Mouse (Mus musculus): ENCODE measurements around the gene Inafm2. TPM values are rescaled to one million over a fixed set of nuclear protein-coding genes. Genes with fewer than 3 reads are reported as not detected.

Inafm2 gene
- polyA plus RNA-seq, 1 experiment = 8.7 TPM

DNA sequence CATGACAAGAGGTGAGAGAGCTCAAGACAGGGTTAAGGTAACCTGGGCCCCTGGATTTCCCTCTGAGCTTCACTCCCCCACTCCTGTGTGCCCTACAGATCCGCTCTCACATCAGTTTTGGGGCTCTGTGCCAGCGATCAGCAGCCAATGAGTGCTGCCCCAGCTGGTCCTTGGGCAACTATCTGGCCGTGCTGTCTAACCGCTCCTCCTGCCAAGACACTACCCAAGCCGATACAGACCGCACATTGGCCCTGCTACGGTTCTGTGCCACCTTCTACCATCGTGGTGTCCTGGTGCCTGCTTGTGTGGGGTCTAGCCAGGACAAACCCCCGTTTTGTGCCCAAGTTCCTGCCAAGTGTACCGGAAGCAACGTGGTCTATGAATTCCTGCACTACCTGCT lies 43.9 kb downstream of the Inafm2 start:
- no peak for DNase-seq (ENCODE audit: low read depth in 1 of 2, low spot score in 2 of 2)
- H3K27me3 ChIP-seq (ENCODE audit: control insufficient read depth, insufficient read depth, low read length) = no peaks in the 10 kb centered on the region
- H3K4me1 ChIP-seq (ENCODE audit: control insufficient read depth, insufficient read depth, insufficient read length) = peaks cover 2% of the 10 kb centered on the region; the same call in 1 of the 2 replicates
- no peak overlapping the region for H3K4me3 ChIP-seq (ENCODE audit: extremely low read depth, insufficient read depth, insufficient read length)
- H3K36me3 ChIP-seq (ENCODE audit: control insufficient read depth, insufficient read depth, low read length) = no peaks in the 10 kb centered on the region
- 84% methylated on average over 11 of the region's 11 CpGs for WGBS
- H3K27ac ChIP-seq (ENCODE audit: insufficient read depth, low read length) = no peak overlapping the region
- TF ChIP-seq POLR2A (IDR thresholded peaks at IDR 0.05; ENCODE audit: low read depth, low read length) (no peak), CTCF (IDR thresholded peaks at IDR 0.05; ENCODE audit: extremely low read depth, insufficient read depth, insufficient read length, insufficient replicate concordance) (no peak)

- Histone ChIP-seq H3K27ac (ENCODE audit: insufficient read depth, low read length) (no peak overlapping the region), H3K4me3 (ENCODE audit: extremely low read depth, insufficient read depth, insufficient read length) (no peak overlapping the region), H3K36me3 (ENCODE audit: control insufficient read depth, insufficient read depth, low read length) (no peaks in the 10 kb centered on the region), H3K4me1 (ENCODE audit: control insufficient read depth, insufficient read depth, insufficient read length) (peaks cover 2% of the 10 kb centered on the region; the same call in 1 of the 2 replicates), H3K27me3 (ENCODE audit: control insufficient read depth, insufficient read depth, low read length) (no peaks in the 10 kb centered on the region)
- no peak for DNase-seq (ENCODE audit: low read depth in 1 of 2, low spot score in 2 of 2)
- TF ChIP-seq CTCF (IDR thresholded peaks at IDR 0.05; ENCODE audit: extremely low read depth, insufficient read depth, insufficient read length, insufficient replicate concordance) (no peak), POLR2A (IDR thresholded peaks at IDR 0.05; ENCODE audit: low read depth, low read length) (no peak)
- WGBS = 82% methylated on average over 12 of the region's 12 CpGs
These were observed 44.6 kb downstream of the Inafm2 start for GRCm38 (mm10) chr2:118790221-118790550.

GRCm38 (mm10) chr2:118790551-118791525 lies 45.3 kb downstream of the Inafm2 start:
- peak in 1 of 2 experiments; percentile 34 for DNase-seq (ENCODE audit: low read depth in 1 of 2, low spot score in 2 of 2)
- Histone ChIP-seq H3K27ac (ENCODE audit: insufficient read depth, low read length) (no peak overlapping the region), H3K36me3 (ENCODE audit: control insufficient read depth, insufficient read depth, low read length) (no peaks in the 10 kb centered on the region), H3K4me3 (ENCODE audit: extremely low read depth, insufficient read depth, insufficient read length) (no peak overlapping the region), H3K27me3 (ENCODE audit: control insufficient read depth, insufficient read depth, low read length) (no peaks in the 10 kb centered on the region), H3K4me1 (ENCODE audit: control insufficient read depth, insufficient read depth, insufficient read length) (peaks cover 2% of the 10 kb centered on the region; the same call in 1 of the 2 replicates)
- peak; percentile 30; the same call in 1 of the 2 replicates for TF ChIP-seq CTCF (IDR thresholded peaks at IDR 0.05; ENCODE audit: extremely low read depth, insufficient read depth, insufficient read length, insufficient replicate concordance)
- TF ChIP-seq POLR2A (IDR thresholded peaks at IDR 0.05; ENCODE audit: low read depth, low read length) = no peak
- WGBS = 43% methylated on average over 44 of the region's 44 CpGs

- 93% methylated on average over 26 of the region's 26 CpGs for WGBS
- no peaks in the 10 kb centered on the region for H3K27me3 ChIP-seq (ENCODE audit: control insufficient read depth, insufficient read depth, low read length)
- peaks cover 2% of the 10 kb centered on the region; the same call in 1 of the 2 replicates for H3K4me1 ChIP-seq (ENCODE audit: control insufficient read depth, insufficient read depth, insufficient read length)
- no peaks in the 10 kb centered on the region for H3K36me3 ChIP-seq (ENCODE audit: control insufficient read depth, insufficient read depth, low read length)
- no peak for DNase-seq (ENCODE audit: low read depth in 1 of 2, low spot score in 2 of 2)
- H3K27ac ChIP-seq (ENCODE audit: insufficient read depth, low read length) = no peak overlapping the region
- no peak for TF ChIP-seq POLR2A (IDR thresholded peaks at IDR 0.05; ENCODE audit: low read depth, low read length)
- TF ChIP-seq CTCF (IDR thresholded peaks at IDR 0.05; ENCODE audit: extremely low read depth, insufficient read depth, insufficient read length, insufficient replicate concordance) = no peak
- H3K4me3 ChIP-seq (ENCODE audit: extremely low read depth, insufficient read depth, insufficient read length) = no peak overlapping the region
These were observed 46.2 kb downstream of the Inafm2 start for GRCm38 (mm10) chr2:118791591-118792258.

DNA sequence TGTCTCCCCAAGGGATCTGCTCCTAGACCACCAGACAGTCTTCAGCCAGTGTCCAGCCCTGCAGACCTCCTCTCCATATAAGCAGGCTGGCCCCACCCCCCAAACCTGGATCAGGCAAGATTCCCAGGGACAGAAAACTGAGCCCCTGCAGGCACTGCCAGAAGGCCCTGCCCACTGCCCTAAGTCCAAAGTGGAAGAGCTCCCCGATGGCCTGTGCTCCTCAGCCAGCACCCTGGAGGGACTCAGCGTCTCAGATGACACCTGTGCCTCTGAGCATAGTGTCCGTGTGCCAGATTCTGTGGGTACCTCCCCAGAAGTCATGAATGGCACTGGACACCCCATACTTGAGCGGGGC lies 46.7 kb downstream of the Inafm2 start:
- DNase-seq (ENCODE audit: low read depth in 1 of 2, low spot score in 2 of 2) = no peak
- TF ChIP-seq CTCF (IDR thresholded peaks at IDR 0.05; ENCODE audit: extremely low read depth, insufficient read depth, insufficient read length, insufficient replicate concordance) (no peak), POLR2A (IDR thresholded peaks at IDR 0.05; ENCODE audit: low read depth, low read length) (no peak)
- H3K4me3 ChIP-seq (ENCODE audit: extremely low read depth, insufficient read depth, insufficient read length) = no peak overlapping the region
- H3K27ac ChIP-seq (ENCODE audit: insufficient read depth, low read length) = no peak overlapping the region
- 89% methylated on average over 4 of the region's 4 CpGs for WGBS
- peaks cover 2% of the 10 kb centered on the region; the same call in 1 of the 2 replicates for H3K4me1 ChIP-seq (ENCODE audit: control insufficient read depth, insufficient read depth, insufficient read length)
- H3K27me3 ChIP-seq (ENCODE audit: control insufficient read depth, insufficient read depth, low read length) = no peaks in the 10 kb centered on the region
- no peaks in the 10 kb centered on the region for H3K36me3 ChIP-seq (ENCODE audit: control insufficient read depth, insufficient read depth, low read length)

- no peak for DNase-seq (ENCODE audit: low read depth in 1 of 2, low spot score in 2 of 2)
- no peaks in the 10 kb centered on the region for H3K36me3 ChIP-seq (ENCODE audit: control insufficient read depth, insufficient read depth, low read length)
- H3K27ac ChIP-seq (ENCODE audit: insufficient read depth, low read length) = no peak overlapping the region
- TF ChIP-seq POLR2A (IDR thresholded peaks at IDR 0.05; ENCODE audit: low read depth, low read length) = no peak
- no peak for TF ChIP-seq CTCF (IDR thresholded peaks at IDR 0.05; ENCODE audit: extremely low read depth, insufficient read depth, insufficient read length, insufficient replicate concordance)
- 18% methylated on average over 4 of the region's 4 CpGs for WGBS
- H3K4me1 ChIP-seq (ENCODE audit: control insufficient read depth, insufficient read depth, insufficient read length) = peaks cover 2% of the 10 kb centered on the region; the same call in 1 of the 2 replicates
- H3K4me3 ChIP-seq (ENCODE audit: extremely low read depth, insufficient read depth, insufficient read length) = no peak overlapping the region
- no peaks in the 10 kb centered on the region for H3K27me3 ChIP-seq (ENCODE audit: control insufficient read depth, insufficient read depth, low read length)
These were observed 48.1 kb downstream of the Inafm2 start for GRCm38 (mm10) chr2:118793636-118794035.

Other genes with a start within 250 kb of the Inafm2 start
- 24.8 and 32.4 TPM in 2 replicates for gene Bmf, start 196.1 kb upstream of the Inafm2 start, polyA plus RNA-seq (2012; rRNA removed)
- gene Bub1b, start 147.5 kb upstream of the Inafm2 start, polyA plus RNA-seq (2012; rRNA removed) = 5.0 and 5.7 TPM in 2 replicates
- 0.33 and 0.45 TPM in 2 replicates for gene Pak6, start 82.5 kb upstream of the Inafm2 start, polyA plus RNA-seq (2012; rRNA removed)
- gene Ankrd63, start 41.8 kb upstream of the Inafm2 start, polyA plus RNA-seq (2012; rRNA removed) = 0.02 and 0.04 TPM in 2 replicates
- 37.0 and 41.7 TPM in 2 replicates for gene Plcb2, start 17.3 kb upstream of the Inafm2 start, polyA plus RNA-seq (2012; rRNA removed)
- gene Ccdc9b, start 16.9 kb downstream of the Inafm2 start, polyA plus RNA-seq (2012; rRNA removed) = 2.6 and 3.1 TPM in 2 replicates
- 0.28 and 0.36 TPM in 2 replicates for gene Phgr1, start 27.0 kb downstream of the Inafm2 start, polyA plus RNA-seq (2012; rRNA removed)
- gene Disp2, start 34.0 kb downstream of the Inafm2 start, polyA plus RNA-seq (2012; rRNA removed) = 0.09 and 0.14 TPM in 2 replicates
- 3.7 and 4.2 TPM in 2 replicates for gene Knstrn, start 68.2 kb downstream of the Inafm2 start, polyA plus RNA-seq (2012; rRNA removed)
- 31.1 and 36.7 TPM in 2 replicates for gene Ivd, start 116.2 kb downstream of the Inafm2 start, polyA plus RNA-seq (2012; rRNA removed)
- 22.2 and 26.0 TPM in 2 replicates for gene Bahd1, start 154.6 kb downstream of the Inafm2 start, polyA plus RNA-seq (2012; rRNA removed)
- gene Chst14, start 180.7 kb downstream of the Inafm2 start, polyA plus RNA-seq (2012; rRNA removed) = 7.0 and 8.2 TPM in 2 replicates

Measured in spleen, adult 2 months (tissue).